Mouse (Mus musculus) brown adipose tissue, adult 24 weeks (tissue): Measurements from ENCODE around the gene Spata32. TPM values are rescaled to one million over a fixed set of nuclear protein-coding genes. Genes with fewer than 3 reads are reported as not detected.
"Not testable (repeated sequence)": the region's sequence is repeated elsewhere in the genome, so short reads cannot be mapped to it uniquely, and the experiment has no call there.

ENCODE experiments used
- H3K27ac ChIP-seq: fragments of 200-500 bp; replicated peaks from 2 replicates; pipeline ENCODE4 v1.5.1; 2012; ENCODE audit warnings: low read depth, mild to moderate bottlenecking, low read length
- H3K4me1 ChIP-seq: fragments of 200-500 bp; 2 replicates; pipeline ENCODE4 v1.6.1; 2012; ENCODE audit warnings: low read length, mixed read lengths; ENCODE audit not compliant: control insufficient read depth, insufficient read depth, insufficient read length
- H3K4me3 ChIP-seq: fragments of 200-500 bp; 2 replicates; pipeline ENCODE4 v1.5.1; 2012; ENCODE audit warnings: low read depth, mild to moderate bottlenecking, low read length, moderate library complexity; ENCODE audit not compliant: insufficient read depth
- polyA plus RNA-seq: library from polyadenylated mRNA; stranded (reverse); fragments of >200 nt; gene quantifications from 2 replicates; pipeline ENCODE4 v1.2.4, GENCODE M21; 2012; ENCODE audit not compliant: missing spikeins, insufficient read depth, insufficient read length

Spata32 gene
- polyA plus RNA-seq, 1 experiment = not detected

DNA sequence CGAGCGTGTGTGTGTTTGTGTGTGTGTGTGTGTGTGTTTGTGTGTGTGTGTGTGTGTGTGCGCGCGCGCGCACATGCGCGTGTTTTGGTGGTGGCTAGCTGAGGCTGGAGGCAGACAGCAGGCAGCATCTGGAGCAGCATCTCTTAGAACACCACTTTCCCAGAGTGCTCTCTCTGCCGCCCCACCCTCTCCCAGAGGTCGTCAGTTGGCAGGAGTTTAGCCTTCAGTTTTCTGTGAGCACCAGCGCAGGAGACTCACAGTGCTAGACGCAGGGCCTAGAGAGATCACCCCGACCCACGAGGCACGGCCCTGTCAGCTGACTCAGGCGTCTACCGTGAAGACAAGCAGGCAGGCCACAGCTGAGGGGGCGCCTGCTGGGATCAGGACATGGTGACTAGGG is 12.4 kb upstream of the Spata32 start:
- Histone ChIP-seq H3K4me3 (no peak overlapping the region), H3K27ac (no peak overlapping the region), H3K4me1 (no peaks in the 10 kb centered on the region)

DNA sequence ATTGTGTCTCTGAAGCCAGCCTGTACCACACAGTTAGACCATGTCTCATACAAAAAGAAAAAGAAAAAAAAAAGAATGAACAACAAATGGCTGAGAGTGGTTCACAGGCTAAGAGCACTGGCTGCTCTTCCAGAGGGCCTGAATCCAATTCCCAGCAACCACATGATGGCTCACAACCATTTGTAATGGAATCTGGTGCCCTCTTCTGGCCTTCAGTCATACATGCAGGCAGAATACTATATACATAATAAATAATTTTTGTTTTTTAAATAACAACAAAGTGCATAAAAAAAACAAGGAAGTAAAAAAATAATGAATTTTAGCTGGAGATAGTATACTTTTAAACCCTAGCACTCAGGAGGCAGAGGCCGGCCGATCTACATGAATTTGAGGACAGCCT is 11.4 kb upstream of the Spata32 start:
- no peak overlapping the region for H3K4me3 ChIP-seq
- H3K27ac ChIP-seq = no peak overlapping the region
- H3K4me1 ChIP-seq = peaks cover 3% of the 10 kb centered on the region; the same call in 1 of the 2 replicates

DNA sequence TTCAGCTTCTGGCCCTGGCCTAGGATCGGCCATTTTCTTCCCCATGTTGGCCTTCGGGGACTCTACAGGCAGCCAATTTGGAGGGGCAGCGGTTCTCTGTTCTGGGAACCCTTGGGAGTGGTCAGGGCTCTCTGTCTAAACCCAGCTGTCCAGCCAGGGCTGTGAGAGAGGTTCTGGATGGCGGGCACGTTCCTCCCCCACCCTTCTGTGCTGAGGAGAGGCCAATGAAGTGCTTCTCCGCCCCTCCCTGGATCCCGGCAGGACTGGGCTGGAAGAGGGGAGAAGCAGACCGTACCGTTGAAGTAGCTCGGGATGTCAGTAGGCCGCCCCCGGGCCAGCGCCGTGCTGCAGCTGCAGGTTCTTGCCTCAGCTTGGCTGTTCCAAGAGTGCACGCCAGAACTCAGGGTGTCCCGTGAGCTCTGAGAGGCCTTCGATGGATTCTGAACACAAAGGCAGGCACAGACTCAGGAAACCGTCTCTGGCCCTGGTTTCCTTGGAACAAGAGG is 5.8 kb upstream of the Spata32 start:
- Histone ChIP-seq H3K4me3 (no peak overlapping the region), H3K4me1 (peaks cover 10% of the 10 kb centered on the region; the same call in 1 of the 2 replicates), H3K27ac (peak overlapping the region; percentile 60)

DNA sequence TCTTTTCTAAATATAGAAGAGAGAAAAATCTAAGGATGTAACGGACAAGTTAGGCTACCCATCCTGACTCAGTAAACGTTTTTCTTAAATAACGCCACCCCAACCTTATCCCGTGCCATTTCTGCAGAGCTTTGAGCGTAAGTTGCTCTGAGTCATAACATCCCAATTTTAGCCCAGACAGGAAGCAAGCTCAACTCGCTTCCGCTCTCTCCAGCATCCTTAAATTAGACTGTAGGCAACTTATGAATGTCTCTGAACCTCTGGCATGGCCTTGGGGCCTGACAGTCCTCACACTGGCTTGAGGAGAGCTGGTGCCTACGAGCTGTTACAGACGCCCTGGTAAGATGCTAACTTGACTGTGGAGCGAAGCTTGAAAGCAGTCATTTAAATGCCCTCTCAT is 5.2 kb upstream of the Spata32 start:
- Histone ChIP-seq H3K27ac (peak overlapping the region; percentile 60), H3K4me3 (no peak overlapping the region)

DNA sequence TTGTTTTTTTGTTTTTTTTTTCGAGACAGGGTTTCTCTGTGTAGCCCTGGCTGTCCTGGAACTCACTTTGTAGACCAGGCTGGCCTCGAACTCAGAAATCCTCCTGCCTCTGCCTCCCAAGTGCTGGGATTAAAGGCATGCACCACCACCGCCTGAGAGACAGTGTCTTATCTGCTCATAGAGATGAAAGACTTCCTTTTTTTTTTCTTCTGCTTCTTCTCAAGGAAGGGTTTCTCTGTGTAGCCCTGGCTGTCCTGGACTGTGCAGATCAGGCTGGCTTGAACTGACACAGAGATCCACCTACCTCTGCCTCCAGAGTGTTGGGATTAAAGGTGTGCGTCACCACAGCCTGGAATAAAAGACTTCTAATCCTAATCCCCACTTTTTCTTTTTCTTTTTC is 4.5 kb upstream of the Spata32 start:
- not testable (repeated sequence) for H3K27ac ChIP-seq, H3K4me3 ChIP-seq, H3K4me1 ChIP-seq

More for the DNA sequence above, 5.2 kb upstream of the Spata32 start:
- H3K4me1 ChIP-seq = peaks cover 10% of the 10 kb centered on the region; the same call in 1 of the 2 replicates

DNA sequence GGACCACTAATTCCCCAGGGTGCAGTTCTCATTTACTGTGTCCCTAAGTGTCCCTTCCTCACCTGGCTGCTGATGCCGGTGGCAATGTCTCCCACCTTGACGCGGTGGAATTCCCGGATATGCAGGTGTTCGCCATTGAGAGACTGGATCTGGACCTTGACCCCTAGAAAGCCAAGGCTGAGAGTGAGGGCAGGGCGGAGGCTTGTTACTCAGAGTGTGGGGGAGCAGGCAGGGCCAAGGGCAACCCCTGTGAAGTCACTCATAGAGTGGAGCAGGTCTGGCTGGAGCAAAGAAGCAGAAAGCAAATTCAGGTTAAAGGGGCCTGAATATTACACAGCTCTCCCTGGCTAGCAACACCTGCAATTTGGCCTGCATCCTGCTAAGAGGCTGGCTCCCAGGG is 3.2 kb upstream of the Spata32 start:
- H3K27ac ChIP-seq = no peak overlapping the region
- H3K4me3 ChIP-seq = no peak overlapping the region
- peaks cover 10% of the 10 kb centered on the region; the same call in 1 of the 2 replicates for H3K4me1 ChIP-seq

DNA sequence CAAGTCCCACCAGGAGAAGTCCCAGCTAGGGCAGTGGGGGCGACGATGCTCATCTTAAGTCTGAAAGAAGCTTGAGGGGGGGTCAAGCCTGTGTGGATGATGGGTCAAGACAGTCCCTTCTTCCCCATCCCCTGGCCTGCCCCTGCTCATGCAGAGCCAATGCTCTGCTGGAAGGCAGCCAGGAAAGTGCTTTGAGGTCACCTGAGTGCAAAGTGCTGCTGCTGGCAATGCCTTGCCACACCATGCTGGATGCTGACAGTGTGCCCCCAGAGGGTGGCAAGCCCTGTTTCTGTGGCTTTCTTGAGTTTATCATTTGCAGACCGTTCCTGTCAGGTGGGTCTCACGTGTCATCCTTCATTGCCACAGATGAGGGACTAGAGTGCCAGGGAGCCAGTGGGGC is 1.8 kb upstream of the Spata32 start:
- H3K27ac ChIP-seq = no peak overlapping the region
- H3K4me3 ChIP-seq = no peak overlapping the region

DNA sequence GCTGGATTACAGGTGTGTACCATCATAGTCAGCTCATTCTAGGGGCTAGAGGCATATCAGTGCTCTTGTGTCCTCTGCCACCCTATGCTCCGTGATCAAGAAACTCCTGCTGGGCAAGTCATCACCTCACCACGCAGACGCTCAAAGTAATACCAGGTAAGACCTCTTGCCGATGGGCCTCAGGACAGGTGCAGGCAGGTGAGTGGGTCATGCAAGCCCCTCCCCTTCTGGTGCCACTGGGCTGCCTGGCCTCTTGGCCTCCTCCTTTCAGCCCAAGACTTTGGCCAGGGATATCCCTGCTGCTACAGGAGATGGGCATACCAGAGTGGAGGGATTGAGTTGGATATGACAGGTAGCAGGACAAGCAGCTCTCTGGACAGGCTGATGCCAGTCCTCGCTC is 1.0 kb upstream of the Spata32 start:
- Histone ChIP-seq H3K27ac (no peak overlapping the region), H3K4me3 (no peak overlapping the region), H3K4me1 (peaks cover 4% of the 10 kb centered on the region; the same call in 1 of the 2 replicates)

More for the DNA sequence above, 1.8 kb upstream of the Spata32 start:
- H3K4me1 ChIP-seq = peaks cover 10% of the 10 kb centered on the region; the same call in 1 of the 2 replicates

DNA sequence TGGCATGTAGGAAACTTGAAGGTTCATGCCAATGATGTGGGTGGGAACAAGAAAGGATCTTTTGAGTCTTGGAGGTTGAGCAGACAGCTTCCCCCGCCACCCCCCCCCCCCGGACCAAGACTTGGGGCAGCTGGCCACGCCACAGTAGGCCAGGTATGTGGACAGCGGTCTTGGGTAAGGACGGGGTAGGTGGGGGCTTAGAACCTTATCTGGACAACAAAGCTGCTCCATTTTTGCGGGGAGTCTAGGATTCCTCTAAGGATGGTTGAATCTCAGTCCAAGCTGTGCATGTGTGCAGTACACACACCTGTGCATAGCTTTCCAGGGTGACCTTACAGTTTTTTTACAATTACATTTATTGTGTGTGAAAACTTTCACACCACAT is 277 bp upstream of the Spata32 start:
- Histone ChIP-seq H3K27ac (no peak overlapping the region), H3K4me1 (no peaks in the 10 kb centered on the region), H3K4me3 (peak overlapping the region; percentile 63)

DNA sequence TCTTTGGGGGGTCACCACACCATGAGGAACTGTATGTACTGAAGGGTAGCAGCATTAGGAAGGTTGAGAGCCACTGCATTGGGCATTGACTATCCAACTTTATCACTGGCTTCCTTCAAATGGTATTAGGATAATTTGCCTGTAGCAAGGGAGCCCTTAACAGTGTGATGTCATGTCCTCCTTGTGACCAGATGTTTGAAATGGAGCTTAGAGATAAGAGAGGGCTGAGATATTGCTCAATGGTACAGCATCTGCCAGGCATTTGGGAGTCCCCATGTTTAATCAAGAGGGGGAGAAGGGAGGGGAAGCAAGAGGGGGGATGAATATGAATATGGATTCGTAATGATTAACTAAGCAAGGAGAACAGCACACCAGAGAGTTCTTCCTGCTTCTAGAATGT is 2.9 kb downstream of the Spata32 start:
- H3K27ac ChIP-seq = no peak overlapping the region
- H3K4me3 ChIP-seq = no peak overlapping the region
- no peaks in the 10 kb centered on the region for H3K4me1 ChIP-seq

DNA sequence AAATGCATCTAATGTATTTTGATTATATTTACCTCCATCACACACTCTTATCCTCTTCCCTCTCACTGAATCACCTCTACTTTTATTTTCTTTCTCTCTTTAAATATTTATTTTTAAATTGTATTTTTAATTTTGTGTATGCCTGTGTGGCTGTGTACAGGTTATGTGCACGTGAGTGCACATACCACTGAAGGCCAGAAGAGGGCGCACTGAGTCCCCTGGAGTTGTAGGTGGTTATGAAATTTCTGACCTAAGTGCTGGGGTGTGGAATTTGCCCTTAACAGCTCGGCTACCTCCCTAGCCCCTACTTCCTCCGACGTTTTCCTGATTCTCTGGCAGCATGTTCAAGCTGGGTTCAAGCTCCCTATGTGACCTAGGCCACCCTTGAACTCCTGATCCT is 4.5 kb downstream of the Spata32 start:
- no peak overlapping the region for H3K4me3 ChIP-seq
- H3K27ac ChIP-seq = no peak overlapping the region
- no peaks in the 10 kb centered on the region for H3K4me1 ChIP-seq

DNA sequence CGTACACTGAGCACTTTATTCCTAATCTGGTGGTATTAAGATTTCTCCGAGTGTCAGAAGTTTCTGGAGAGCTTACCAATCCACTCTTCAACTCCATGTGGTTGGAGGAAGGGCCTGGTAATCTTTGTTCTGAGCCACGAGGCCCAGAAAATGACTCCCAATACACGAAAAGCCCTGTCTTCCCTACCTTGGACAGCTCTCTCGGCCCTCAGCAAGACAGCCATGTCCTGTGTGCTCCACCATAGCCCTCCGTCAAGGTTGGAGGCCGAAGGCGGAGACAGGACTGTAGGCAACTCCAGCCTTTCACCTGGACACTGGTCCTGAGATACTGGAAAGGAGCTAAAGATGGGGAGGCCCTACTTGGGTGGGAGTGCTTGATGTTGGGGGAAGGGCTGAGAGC is 7.9 kb downstream of the Spata32 start:
- H3K4me1 ChIP-seq = no peaks in the 10 kb centered on the region
- H3K27ac ChIP-seq = no peak overlapping the region
- no peak overlapping the region for H3K4me3 ChIP-seq

DNA sequence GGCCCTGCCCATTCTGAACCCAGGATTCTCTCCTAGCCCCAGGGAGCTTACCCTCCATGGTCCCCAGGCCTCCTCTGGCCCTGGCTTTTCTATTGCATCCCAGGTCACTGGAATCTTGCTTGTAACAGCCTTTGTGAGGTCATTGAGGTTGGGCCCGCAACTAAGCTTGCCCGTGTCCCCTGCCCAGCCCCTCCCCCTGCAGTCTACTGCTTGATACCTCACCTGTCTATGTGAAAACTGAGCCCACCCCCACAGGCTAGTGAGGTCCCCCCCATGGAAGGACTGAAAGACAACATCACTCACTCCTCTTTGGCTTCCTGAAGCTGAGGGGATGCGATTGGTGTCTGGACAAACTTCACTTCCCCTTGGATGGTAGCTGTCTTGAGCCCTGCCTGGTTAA is 9.8 kb downstream of the Spata32 start, which contains the start of gene 1700023F06Rik:
Gene 1700023F06Rik (minus strand): TSS at position 101 of the 400 bp plus-strand sequence.
- no peaks in the 10 kb centered on the region for H3K4me1 ChIP-seq
- H3K27ac ChIP-seq = no peak within 1 kb of the TSS
- H3K4me3 ChIP-seq = no peak within 1 kb of the TSS

DNA sequence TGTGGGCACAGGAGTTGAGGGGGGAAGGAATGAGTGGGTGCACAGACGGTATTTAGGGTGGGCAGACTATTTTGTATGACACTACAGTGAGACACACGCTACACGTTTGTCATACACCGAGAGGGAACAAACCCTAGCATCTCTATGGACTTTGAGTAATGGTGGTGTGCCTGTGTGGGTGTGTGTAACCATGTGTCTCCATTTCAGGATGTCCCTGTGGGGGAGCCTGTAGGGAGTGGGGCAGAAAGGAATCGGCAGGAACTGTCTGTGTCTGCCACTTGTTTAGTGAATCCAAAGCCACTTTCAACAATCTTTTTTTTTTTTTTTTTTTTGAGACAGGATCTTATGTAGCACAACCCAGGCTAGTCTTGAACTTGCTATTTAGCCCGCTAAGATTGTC is 12.0 kb downstream of the Spata32 start:
- no peak overlapping the region for H3K27ac ChIP-seq
- H3K4me3 ChIP-seq = no peak overlapping the region
- H3K4me1 ChIP-seq = no peaks in the 10 kb centered on the region

DNA sequence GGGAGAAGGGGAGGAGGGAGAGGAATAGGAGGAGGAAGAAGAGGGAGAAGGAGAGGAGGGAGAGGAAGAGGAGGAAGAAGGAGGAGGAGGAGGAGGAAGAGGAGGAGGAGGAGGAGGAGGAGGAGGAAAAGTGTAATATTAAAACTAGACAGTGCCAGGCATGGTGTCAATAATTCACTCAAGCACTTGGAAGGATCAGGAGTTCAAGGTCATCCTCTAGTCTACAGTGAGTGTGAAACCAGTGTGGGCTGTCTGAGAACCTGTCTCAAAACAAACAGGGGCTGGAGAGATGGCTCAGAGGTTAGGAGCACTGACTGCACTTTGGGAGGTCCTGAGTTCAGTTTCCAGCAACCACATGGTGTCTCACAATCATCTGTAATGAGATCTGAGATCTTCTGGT is 15.9 kb downstream of the Spata32 start:
- Histone ChIP-seq H3K27ac (no peak overlapping the region), H3K4me1 (no peaks in the 10 kb centered on the region), H3K4me3 (no peak overlapping the region)

DNA sequence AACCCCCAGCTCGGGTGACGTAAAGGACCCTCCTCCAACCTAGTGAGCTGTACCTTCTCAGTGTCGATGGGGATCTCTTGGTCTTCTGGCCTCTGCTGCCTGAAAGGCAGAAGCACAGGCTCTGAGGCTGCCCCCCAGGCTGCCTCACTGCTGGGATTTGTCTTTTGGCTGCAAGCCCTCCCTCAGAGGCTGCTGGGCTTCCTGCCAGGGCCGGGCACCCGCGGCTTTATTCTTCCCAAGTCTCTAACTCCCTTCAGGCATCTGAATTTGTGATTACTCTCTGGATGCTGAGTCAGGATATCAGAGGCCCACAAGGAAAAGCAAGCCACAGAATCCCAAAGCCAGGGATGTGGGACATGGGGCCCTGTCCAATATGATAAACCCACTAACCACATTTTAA is 16.6 kb downstream of the Spata32 start:
- no peaks in the 10 kb centered on the region for H3K4me1 ChIP-seq
- no peak overlapping the region for H3K27ac ChIP-seq
- H3K4me3 ChIP-seq = no peak overlapping the region
